Mouse (Mus musculus) liver, adult 2 months (tissue): ENCODE measurements around the gene Tnip3.

Source experiments
- CTCF ChIP-seq: fragments of 200-500 bp; IDR thresholded peaks from 2 replicates; pipeline ENCODE4 v1.5.1; 2011; ENCODE audit warnings: low read depth, low read length, control low read depth
- POLR2A ChIP-seq: fragments of 200-500 bp; IDR thresholded peaks from 2 replicates; pipeline ENCODE4 v1.6.1; 2011; ENCODE audit warnings: low read length, control low read depth; ENCODE audit not compliant: insufficient read depth; ENCODE audit errors: extremely low read depth

- TF ChIP-seq CTCF (no peak), POLR2A (no peak)
Observed at GRCm38 (mm10) chr6:65597056-65597818, 72.1 kb downstream of the Tnip3 start.
